Mouse (Mus musculus) bone marrow, adult 2 months (tissue): ENCODE measurements around the gene Ezr. TPM values are rescaled to one million over a fixed set of nuclear protein-coding genes. Genes with fewer than 3 reads are reported as not detected.

Experiments
- H3K27ac ChIP-seq: fragments of 200-500 bp; 2 replicates; pipeline ENCODE4 v1.5.1; 2012; ENCODE audit warnings: low read depth, mild to moderate bottlenecking, control low read depth, inconsistent platforms, low read length; ENCODE audit not compliant: control insufficient read depth, poor library complexity, insufficient read depth
- H3K4me1 ChIP-seq: fragments of 200-500 bp; 2 replicates; pipeline ENCODE4 v1.6.1; 2011; ENCODE audit warnings: low read length; ENCODE audit not compliant: control insufficient read depth, insufficient read depth
- H3K4me3 ChIP-seq: fragments of 200-500 bp; replicated peaks from 2 replicates; pipeline ENCODE3; 2011; ENCODE audit warnings: mild to moderate bottlenecking, low read depth, low read length, control low read depth; ENCODE audit not compliant: control insufficient read depth
- CTCF ChIP-seq: fragments of 200-500 bp; IDR thresholded peaks from 2 replicates; pipeline ENCODE4 v1.5.1; 2011; ENCODE audit warnings: low read length, control low read depth; ENCODE audit not compliant: control insufficient read depth, insufficient read depth
- POLR2A ChIP-seq: fragments of 200-500 bp; IDR thresholded peaks from 2 replicates; pipeline ENCODE4 v1.6.1; 2011; ENCODE audit warnings: low read depth, mild to moderate bottlenecking, control low read depth, low read length, borderline replicate concordance; ENCODE audit not compliant: control insufficient read depth
- WGBS: fragments of 180-500 bp; shearing (Covaris S2); methylation state at CpG from one replicate; pipeline ENCODE4 v1.1.7; 2018; 5-methylcytosine and 5-hydroxymethylcytosine counted together
- polyA plus RNA-seq: library from polyadenylated mRNA; stranded (reverse); fragments of >200 nt; gene quantifications from 2 replicates; pipeline ENCODE4 v1.2.4, GENCODE M21; 2011; ENCODE audit warnings: low replicate concordance; ENCODE audit not compliant: missing spikeins, insufficient read depth, insufficient read length

The Ezr gene
- polyA plus RNA-seq, 1 experiment = 82.0 TPM

- peaks cover 16% of the 10 kb centered on the region for H3K4me1 ChIP-seq
- WGBS = 51% methylated on average over 32 of the region's 33 CpGs
- peak overlapping the region; percentile 19 for H3K4me3 ChIP-seq
- no peak for TF ChIP-seq CTCF
- no peak for TF ChIP-seq POLR2A
- peak overlapping the region; percentile 68 for H3K27ac ChIP-seq
These were observed 40.2 kb downstream of the Ezr start for GRCm38 (mm10) chr17:6742083-6743038.

- peak overlapping the region; percentile 68 for H3K27ac ChIP-seq
- 87% methylated on average over 12 of the region's 12 CpGs for WGBS
- H3K4me1 ChIP-seq = peaks cover 15% of the 10 kb centered on the region
- H3K4me3 ChIP-seq = no peak overlapping the region
- TF ChIP-seq CTCF (no peak), POLR2A (no peak)
These were observed 41.3 kb downstream of the Ezr start for GRCm38 (mm10) chr17:6741271-6741670.

- Histone ChIP-seq H3K4me3 (no peak overlapping the region), H3K27ac (no peak overlapping the region), H3K4me1 (peaks cover 13% of the 10 kb centered on the region)
- TF ChIP-seq CTCF (no peak), POLR2A (no peak)
- WGBS = 91% methylated on average over 19 of the region's 19 CpGs
These were observed 42.0 kb downstream of the Ezr start for GRCm38 (mm10) chr17:6740331-6741170.

GRCm38 (mm10) chr17:6739756-6740155 lies 42.8 kb downstream of the Ezr start:
- WGBS = 92% methylated on average over 15 of the region's 15 CpGs
- H3K4me3 ChIP-seq = no peak overlapping the region
- TF ChIP-seq CTCF (no peak), POLR2A (no peak)
- no peak overlapping the region; the same call in 1 of the 2 replicates for H3K27ac ChIP-seq
- peaks cover 12% of the 10 kb centered on the region for H3K4me1 ChIP-seq

- no peak overlapping the region for H3K4me3 ChIP-seq
- no peak for TF ChIP-seq CTCF
- TF ChIP-seq POLR2A = no peak
- peaks cover 12% of the 10 kb centered on the region for H3K4me1 ChIP-seq
- no peak overlapping the region; the same call in 1 of the 2 replicates for H3K27ac ChIP-seq
- 83% methylated on average over 13 of the region's 13 CpGs for WGBS
These were observed 43.3 kb downstream of the Ezr start for GRCm38 (mm10) chr17:6739266-6739665.

GRCm38 (mm10) chr17:6738836-6739235 lies 43.7 kb downstream of the Ezr start:
- H3K4me1 ChIP-seq = peaks cover 12% of the 10 kb centered on the region
- no peak overlapping the region for H3K4me3 ChIP-seq
- 68% methylated on average over 7 of the region's 7 CpGs for WGBS
- no peak overlapping the region for H3K27ac ChIP-seq
- TF ChIP-seq POLR2A = no peak
- TF ChIP-seq CTCF = no peak

- H3K4me3 ChIP-seq = no peak overlapping the region
- no peak for TF ChIP-seq CTCF
- no peak for TF ChIP-seq POLR2A
- WGBS = 86% methylated on average over 12 of the region's 12 CpGs
- no peak overlapping the region for H3K27ac ChIP-seq
- H3K4me1 ChIP-seq = peaks cover 4% of the 10 kb centered on the region; the same call in 1 of the 2 replicates
These were observed 45.1 kb downstream of the Ezr start for GRCm38 (mm10) chr17:6737273-6737997.
